Mouse (Mus musculus): ENCODE measurements around the gene Snap47.

Gene Snap47

GRCm38 (mm10) chr11:59451086-59451485 lies at the start of gene Snap47:
Snap47 (minus strand) TSS chr11:59451186.
- CTCF ChIA-PET: no interaction called here

DNA sequence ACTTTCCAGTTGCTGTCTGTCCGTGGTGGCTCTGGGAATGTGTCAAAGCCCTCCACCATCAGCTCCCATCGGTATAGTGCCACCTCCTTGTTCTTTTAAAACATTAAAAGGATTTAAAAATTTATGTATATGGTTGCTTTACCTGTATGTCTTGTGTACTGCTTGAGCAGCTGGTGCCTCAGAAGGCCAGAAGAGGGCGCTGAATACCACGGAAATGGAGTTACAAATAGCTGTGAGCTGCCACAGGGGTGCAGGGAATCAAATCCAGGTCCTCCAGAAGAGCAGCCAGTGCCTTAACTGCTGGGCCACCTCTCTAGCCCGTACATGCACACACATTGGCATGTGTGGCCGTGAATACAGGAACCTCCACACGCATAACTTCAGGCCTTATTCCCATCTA lies 46.8 kb upstream of the Snap47 start:
- CTCF ChIA-PET: no interaction called here

DNA sequence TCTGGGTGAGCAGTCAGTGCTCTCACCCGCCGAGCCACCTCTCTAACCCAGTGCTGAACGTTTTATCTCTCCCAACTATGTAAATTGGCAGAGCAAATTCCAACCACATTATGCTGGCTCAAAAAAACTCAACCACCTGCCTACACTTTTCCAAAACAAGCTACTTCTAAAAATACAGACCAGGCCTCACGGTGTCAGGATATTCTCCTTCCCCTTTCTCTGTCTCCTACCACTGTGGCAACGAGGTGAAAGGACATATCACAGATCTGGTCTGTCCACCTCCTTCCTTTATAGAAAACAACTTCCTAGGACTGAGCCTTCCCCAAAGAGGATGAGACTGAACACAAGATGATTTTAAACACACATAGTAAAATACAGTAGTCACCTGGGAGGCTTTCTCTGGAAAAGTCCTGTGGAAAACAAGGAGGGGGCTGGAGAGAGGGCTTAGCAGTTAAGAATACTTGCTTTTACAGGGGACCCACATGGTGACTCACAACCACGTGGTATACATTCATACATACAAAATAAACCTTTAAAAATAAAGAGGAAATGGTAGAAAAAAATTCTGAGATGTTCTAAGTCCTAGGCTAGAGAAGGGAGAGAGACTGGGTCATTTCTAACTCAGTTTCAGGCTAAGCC lies 45.8 kb upstream of the Snap47 start:
- CTCF ChIA-PET: no interaction called here

DNA sequence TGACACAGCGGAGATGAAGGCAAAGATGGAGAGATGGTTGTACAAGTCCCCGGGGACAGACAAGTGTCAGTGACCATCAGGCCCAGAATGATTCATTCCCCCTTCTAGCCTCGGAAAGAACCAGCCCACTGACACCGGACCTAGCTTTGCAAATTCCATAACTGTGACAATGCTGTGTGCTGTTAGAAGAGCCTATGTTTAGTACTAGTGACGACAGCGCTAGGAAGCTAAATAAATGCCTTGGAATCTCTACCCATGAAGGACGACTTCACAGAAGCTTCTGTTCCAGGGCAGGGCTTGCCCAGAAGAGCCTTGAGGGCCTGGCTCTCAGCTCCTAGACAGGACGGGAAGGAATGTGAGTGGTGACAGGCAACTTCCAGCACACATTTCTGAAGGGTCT lies 35.2 kb upstream of the Snap47 start:
- CTCF ChIA-PET: no interaction called here

GRCm38 (mm10) chr11:59485641-59486040 lies 34.7 kb upstream of the Snap47 start:
- CTCF ChIA-PET: no interaction called here

DNA sequence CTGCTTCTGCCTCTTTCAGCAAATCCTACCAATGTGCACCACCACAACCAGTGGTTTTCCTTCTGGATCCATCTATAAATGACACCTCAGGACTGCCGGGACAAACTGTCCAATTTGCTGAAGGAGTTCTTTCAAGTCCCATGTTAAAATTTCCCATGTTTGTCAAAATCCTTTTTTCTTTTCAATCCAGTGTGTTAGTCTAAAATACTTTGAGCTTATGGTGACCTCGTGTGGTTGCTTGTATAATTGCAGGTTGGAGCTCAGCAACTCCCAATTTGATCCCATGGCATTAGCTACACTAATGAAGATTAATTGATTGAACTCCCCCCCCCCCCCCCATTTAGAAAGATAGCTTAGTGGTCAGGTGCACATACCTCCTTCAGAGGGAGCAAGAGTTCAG lies 32.2 kb upstream of the Snap47 start:
- CTCF ChIA-PET: interaction anchor here (0.7 to 1.0 kb wide), 3 partner anchors 180 to 525 kb away, joined by 3 to 8 read pairs (median 6); no protein-coding TSS in a partner anchor

- CTCF ChIA-PET: no interaction called here
Observed at GRCm38 (mm10) chr11:59477240-59477639, 26.3 kb upstream of the Snap47 start.

- CTCF ChIA-PET: interaction anchor here (0.7 kb wide), 1 partner anchor 296 kb away, joined by 3 read pairs; no protein-coding TSS in a partner anchor
Observed at GRCm38 (mm10) chr11:59472326-59472677, 21.3 kb upstream of the Snap47 start, which contains the start of gene Zfp867. Zfp867 (minus strand) TSS chr11:59472474.

- CTCF ChIA-PET: interaction anchor here (0.7 kb wide), 1 partner anchor 297 kb away, joined by 3 read pairs; no protein-coding TSS in a partner anchor
Observed at GRCm38 (mm10) chr11:59471413-59472325, 20.7 kb upstream of the Snap47 start.

DNA sequence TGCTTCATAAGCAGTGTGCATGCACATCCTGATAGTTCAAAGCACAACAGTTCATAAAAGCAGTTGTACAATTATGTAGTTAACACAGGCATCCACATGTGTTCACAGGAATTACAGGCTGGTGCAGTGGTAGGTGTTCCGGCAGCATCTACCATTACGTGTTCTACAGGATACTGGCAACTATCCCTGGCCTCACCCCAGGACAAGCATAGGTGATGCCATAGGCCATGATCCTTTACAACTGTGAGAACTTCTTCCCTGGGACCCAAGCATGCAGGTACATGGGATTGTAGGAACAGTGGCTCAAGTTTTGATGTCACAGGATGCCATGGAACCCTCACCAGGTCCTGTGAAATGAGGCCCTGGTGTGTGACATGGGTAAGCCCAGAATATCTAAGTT lies 9.5 kb upstream of the Snap47 start:
- CTCF ChIA-PET: no interaction called here

DNA sequence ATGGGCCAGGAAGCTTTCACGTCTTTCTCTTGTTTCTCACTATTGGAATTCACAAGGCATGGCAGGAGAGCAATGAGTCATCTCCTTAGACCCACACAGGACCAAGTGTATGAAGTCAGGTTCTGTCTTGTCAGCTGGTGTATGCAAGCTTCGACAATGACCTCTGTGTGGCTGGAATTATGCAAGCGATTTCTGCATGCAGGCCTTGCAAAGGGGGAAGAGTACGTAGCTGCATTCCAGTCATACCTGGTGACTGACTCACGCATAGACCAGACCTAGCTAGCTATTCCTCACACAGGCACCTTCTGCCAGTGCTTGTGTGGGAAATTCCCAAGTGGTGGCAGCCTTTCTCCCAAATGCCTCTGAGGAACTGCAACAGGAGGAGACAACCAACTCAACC lies 8.0 kb upstream of the Snap47 start:
- CTCF ChIA-PET: no interaction called here

GRCm38 (mm10) chr11:59456891-59457290 lies 5.9 kb upstream of the Snap47 start:
- CTCF ChIA-PET: no interaction called here

- CTCF ChIA-PET: no interaction called here
Observed at GRCm38 (mm10) chr11:59456346-59456745, 5.4 kb upstream of the Snap47 start.

DNA sequence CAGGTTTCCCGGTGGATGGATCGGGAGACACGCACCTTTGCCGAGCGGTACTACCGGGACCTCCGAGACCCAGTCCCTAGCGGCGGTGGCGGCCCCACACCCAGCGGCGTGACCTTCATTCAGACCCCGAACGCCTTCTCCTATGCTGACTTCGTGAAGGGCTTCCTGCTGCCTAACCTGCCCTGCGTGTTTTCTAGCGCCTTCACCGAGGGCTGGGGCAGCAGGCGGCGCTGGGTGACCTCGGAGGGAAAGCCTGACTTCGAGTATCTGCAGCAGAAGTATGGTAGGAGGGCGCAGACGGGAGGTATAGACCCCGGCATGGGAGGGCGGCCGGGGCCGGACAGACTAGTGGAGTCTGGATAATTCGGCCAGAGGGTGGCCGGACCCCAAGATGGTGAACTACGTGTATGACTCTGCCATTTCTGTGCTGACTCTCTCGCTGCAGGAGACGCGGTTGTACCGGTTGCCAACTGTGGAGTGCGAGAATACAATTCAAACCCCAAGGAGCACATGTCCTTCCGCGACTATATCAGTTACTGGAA lies 685 bp downstream of the Snap47 start:
- CTCF ChIA-PET: no interaction called here

DNA sequence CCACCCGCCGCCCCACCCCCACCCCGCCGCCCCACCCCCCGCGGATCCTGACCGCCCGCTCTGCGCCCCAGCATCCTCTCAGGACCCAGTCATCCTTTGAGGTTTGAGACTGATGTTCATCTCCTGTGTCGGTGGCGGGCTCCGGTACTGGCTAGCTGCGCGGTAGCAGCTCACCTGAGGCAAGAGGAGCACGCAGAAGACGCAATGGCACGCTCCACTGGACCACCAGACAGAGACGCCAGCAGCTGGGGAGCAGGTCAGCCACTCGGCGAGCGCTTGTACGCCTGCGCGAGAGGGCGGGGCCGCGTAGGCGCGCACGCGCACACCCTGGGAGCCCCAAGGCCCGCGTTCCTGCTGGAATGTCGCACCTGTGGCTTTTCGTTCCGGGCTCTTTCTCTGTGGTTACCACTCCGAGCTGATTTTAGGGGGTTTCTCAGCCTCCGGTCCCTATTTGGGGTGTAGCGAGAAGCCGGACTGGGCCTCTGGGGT lies 1.2 kb downstream of the Snap47 start, which contains the start of gene Jmjd4:
Jmjd4 (plus strand) TSS at position 305 of the 489 bp plus-strand sequence.
- CTCF ChIA-PET: interaction anchor here (1.0 kb wide), 1 partner anchor 8 kb away, joined by 3 read pairs; no protein-coding TSS in a partner anchor

DNA sequence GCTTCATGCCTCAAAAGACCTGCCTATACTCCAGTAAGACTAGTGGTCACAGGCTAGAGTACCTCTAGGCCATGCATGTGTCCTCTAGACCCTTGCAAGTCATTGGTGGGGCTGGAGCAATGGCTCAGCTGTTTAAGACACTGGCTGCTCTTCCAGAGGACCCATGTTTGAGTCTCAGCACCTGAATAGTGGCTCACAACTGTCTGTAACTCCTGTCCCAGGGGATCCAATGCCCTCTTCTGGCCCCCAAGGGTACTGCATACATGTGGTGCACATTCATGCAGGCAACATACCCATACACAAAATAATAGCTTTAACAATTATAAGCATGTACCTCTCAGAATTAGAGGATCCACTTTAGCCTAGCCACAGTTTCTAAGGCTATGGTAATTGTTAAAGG lies 7.9 kb downstream of the Snap47 start:
- CTCF ChIA-PET: no interaction called here

GRCm38 (mm10) chr11:59437954-59438353 lies 13.0 kb downstream of the Snap47 start:
- CTCF ChIA-PET: no interaction called here

- CTCF ChIA-PET: no interaction called here
Observed at GRCm38 (mm10) chr11:59432261-59432660, 18.7 kb downstream of the Snap47 start.

- CTCF ChIA-PET: no interaction called here
Observed at GRCm38 (mm10) chr11:59429959-59430358, 21.0 kb downstream of the Snap47 start.

GRCm38 (mm10) chr11:59428057-59428660 lies 22.8 kb downstream of the Snap47 start:
- CTCF ChIA-PET: no interaction called here

- CTCF ChIA-PET: interaction anchor here (0.7 kb wide), 1 partner anchor 267 kb away, joined by 3 read pairs; no protein-coding TSS in a partner anchor
Observed at GRCm38 (mm10) chr11:59425671-59426101, 25.3 kb downstream of the Snap47 start.

DNA sequence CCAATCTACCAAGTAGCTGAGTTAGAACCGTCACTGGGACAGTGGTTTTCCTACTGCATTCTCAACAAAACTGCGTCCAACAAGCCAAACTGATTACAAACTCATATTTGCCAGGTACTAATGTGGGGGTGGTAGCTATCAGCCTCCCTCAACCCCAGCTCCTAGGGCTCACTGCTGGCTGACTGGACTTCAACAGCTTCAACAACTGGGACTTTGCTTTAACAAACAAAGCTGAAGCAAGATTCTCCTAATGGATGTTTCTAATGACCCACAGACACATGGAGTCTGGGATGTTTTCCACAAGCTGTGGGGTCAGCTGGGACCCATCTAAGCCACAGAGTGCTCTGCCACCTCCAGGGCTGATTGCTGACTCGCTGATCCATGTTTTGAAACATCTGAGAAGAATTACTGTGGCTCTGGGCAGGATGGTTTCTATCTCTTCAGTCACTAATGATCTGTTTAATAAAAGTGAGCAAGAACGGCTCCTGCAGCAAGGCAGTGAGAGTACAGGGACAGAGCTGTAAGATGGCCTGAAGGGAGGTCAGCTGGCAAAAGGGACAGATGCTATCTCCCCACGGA lies 27.9 kb downstream of the Snap47 start:
- CTCF ChIA-PET: no interaction called here
